Mouse (Mus musculus) embryo, embryonic 10.5 days (tissue): ENCODE measurements around the gene Selp.
A peak's percentile ranks its signal among the peaks of the same experiment; 100 is the strongest.

ENCODE experiments used
- DNase-seq: peaks from one replicate; pipeline ENCODE4 v3.0.0-alpha.2; 2015; ENCODE audit warnings: low spot score

Selp gene

GRCm38 (mm10) chr1:164119892-164120776 is 5.1 kb downstream of the Selp start:
- no peak for DNase-seq

- no peak for DNase-seq
These were observed 5.7 kb downstream of the Selp start for GRCm38 (mm10) chr1:164120777-164121158.

- DNase-seq: no peak
These were observed 8.8 kb downstream of the Selp start for GRCm38 (mm10) chr1:164123836-164124235.

GRCm38 (mm10) chr1:164130013-164130412 is 14.9 kb downstream of the Selp start:
- DNase-seq: no peak

- no peak for DNase-seq
These were observed 17.5 kb downstream of the Selp start for GRCm38 (mm10) chr1:164132609-164133008.

GRCm38 (mm10) chr1:164134101-164134500 is 19.0 kb downstream of the Selp start:
- DNase-seq: no peak

- DNase-seq: no peak
These were observed 20.3 kb downstream of the Selp start for GRCm38 (mm10) chr1:164135360-164135759.

GRCm38 (mm10) chr1:164135960-164136359 is 20.9 kb downstream of the Selp start:
- DNase-seq: no peak

- DNase-seq: no peak
These were observed 21.6 kb downstream of the Selp start for GRCm38 (mm10) chr1:164136636-164137035.

- peak; percentile 85 for DNase-seq
These were observed 23.5 kb downstream of the Selp start for GRCm38 (mm10) chr1:164138365-164139130.

- no peak for DNase-seq
These were observed 24.4 kb downstream of the Selp start for GRCm38 (mm10) chr1:164139464-164139863.

- DNase-seq: no peak
These were observed 34.0 kb downstream of the Selp start for GRCm38 (mm10) chr1:164149083-164149482.

- DNase-seq: peak; percentile 35
These were observed 36.5 kb downstream of the Selp start, which contains the start of gene F5 for GRCm38 (mm10) chr1:164151387-164152088. Gene F5, plus strand, starts transcription at chr1:164151838.

- DNase-seq: no peak
These were observed 37.8 kb downstream of the Selp start for GRCm38 (mm10) chr1:164152836-164153235.

- DNase-seq: no peak
These were observed 39.9 kb downstream of the Selp start for GRCm38 (mm10) chr1:164154983-164155382.

- no peak for DNase-seq
These were observed 43.5 kb downstream of the Selp start for GRCm38 (mm10) chr1:164158571-164158970.

- DNase-seq: no peak
These were observed 44.7 kb downstream of the Selp start for GRCm38 (mm10) chr1:164159781-164160180.

GRCm38 (mm10) chr1:164162745-164163144 is 47.7 kb downstream of the Selp start:
- DNase-seq: no peak

- DNase-seq: no peak
These were observed 53.8 kb downstream of the Selp start for GRCm38 (mm10) chr1:164168818-164169217.

GRCm38 (mm10) chr1:164170434-164170833 is 55.4 kb downstream of the Selp start:
- no peak for DNase-seq

- no peak for DNase-seq
These were observed 58.1 kb downstream of the Selp start for GRCm38 (mm10) chr1:164173145-164173544.

- DNase-seq: no peak
These were observed 61.8 kb downstream of the Selp start for GRCm38 (mm10) chr1:164176856-164177255.
